Mouse (Mus musculus): ENCODE data around the gene Emc10. TPM values are rescaled to one million over a fixed set of nuclear protein-coding genes. Genes with fewer than 3 reads are reported as not detected.

Gene Emc10
- polyA plus RNA-seq, 1 experiment = 188 TPM

DNA sequence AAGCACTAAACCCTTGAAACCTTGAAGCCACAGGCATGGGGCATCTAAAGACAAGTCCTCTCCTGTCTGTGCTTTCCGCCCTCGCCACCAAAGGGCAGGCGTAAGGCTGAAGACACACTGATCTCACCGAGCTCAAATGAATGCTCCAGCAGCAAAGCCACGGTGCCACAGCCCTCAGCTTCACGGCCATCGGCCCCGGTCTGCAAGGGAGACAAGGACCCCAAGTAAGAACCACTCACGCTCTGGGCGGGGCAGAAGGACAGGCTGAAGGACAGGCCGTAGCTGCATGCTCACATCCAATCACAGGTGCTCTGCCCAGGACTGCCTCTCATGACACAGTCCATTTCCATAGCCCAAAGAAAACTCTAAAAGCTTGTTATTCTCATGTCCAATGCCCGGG lies 1.6 kb downstream of the Emc10 start:
- peaks cover 33% of the 10 kb centered on the region for H3K36me3 ChIP-seq (ENCODE audit: control insufficient read depth, insufficient read depth, low read length)
- no peak overlapping the region for H3K4me3 ChIP-seq (ENCODE audit: extremely low read depth, insufficient read depth, insufficient read length)
- TF ChIP-seq CTCF (IDR thresholded peaks at IDR 0.05; ENCODE audit: extremely low read depth, insufficient read depth, insufficient read length, insufficient replicate concordance) (no peak), POLR2A (IDR thresholded peaks at IDR 0.05; ENCODE audit: low read depth, low read length) (no peak)
- WGBS = 92% methylated on average over 12 of the region's 12 CpGs
- no peak overlapping the region for H3K27ac ChIP-seq (ENCODE audit: insufficient read depth, low read length)
- no peaks in the 10 kb centered on the region for H3K27me3 ChIP-seq (ENCODE audit: control insufficient read depth, insufficient read depth, low read length)
- no peaks in the 10 kb centered on the region; the same call in 1 of the 2 replicates for H3K4me1 ChIP-seq (ENCODE audit: control insufficient read depth, insufficient read depth, insufficient read length)
- DNase-seq (ENCODE audit: low read depth in 1 of 2, low spot score in 2 of 2) = no peak

DNA sequence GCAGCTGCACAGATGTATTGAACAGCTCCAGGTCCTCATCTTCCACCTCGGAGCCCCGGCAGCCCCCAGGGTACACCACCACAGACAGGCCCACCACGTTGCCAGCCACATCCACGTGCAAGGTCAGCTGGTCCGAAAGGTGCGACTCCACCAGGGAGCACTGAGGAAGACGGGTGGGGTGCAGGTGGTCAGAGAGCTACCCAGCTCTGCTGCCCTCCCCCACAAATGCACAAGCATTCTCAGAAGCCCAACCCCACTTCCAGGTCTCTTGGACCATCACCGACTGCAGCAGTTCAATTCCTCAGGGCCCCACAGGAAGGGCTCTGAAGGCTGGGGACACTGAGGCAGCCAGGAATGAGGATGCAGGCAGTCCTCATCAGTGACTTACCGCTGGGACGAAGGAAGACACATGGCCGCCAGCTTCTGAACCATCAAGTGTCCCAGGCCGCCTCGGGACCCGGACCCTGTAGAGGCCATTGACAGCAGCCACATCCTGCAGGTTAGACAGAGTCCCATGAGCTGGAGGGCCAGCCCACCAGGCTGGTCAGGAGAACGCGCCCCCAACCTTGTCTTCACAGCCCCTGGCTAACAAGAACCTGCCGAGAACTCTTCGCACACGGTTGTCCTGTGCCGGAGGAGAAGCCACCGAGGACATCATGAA lies 4.0 kb downstream of the Emc10 start:
- DNase-seq (ENCODE audit: low read depth in 1 of 2, low spot score in 2 of 2) = no peak
- no peaks in the 10 kb centered on the region; the same call in 1 of the 2 replicates for H3K4me1 ChIP-seq (ENCODE audit: control insufficient read depth, insufficient read depth, insufficient read length)

DNA sequence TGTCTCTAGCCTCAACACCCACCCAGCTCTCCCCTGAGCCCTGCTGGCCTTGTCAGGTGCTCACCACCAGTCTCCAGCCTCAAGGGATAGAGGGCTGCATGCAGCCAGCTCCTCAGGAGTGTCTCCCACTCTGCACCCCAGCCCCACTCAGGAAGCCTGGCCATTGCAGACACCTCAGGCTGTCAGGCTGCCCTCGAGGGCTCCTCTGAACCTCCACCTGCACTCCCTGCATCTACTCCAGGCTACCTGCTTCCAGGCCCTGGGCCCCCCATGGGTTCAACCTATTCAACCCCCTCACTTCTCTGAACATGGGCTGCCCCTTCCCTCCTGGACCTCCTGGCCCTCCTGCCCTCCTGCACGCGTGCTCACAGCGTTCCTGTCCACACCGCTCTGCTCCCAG lies 4.9 kb downstream of the Emc10 start:
- Histone ChIP-seq H3K36me3 (ENCODE audit: control insufficient read depth, insufficient read depth, low read length) (peaks cover 38% of the 10 kb centered on the region), H3K4me3 (ENCODE audit: extremely low read depth, insufficient read depth, insufficient read length) (no peak overlapping the region), H3K27me3 (ENCODE audit: control insufficient read depth, insufficient read depth, low read length) (no peaks in the 10 kb centered on the region), H3K4me1 (ENCODE audit: control insufficient read depth, insufficient read depth, insufficient read length) (no peaks in the 10 kb centered on the region; the same call in 1 of the 2 replicates), H3K27ac (ENCODE audit: insufficient read depth, low read length) (no peak overlapping the region)
- DNase-seq (ENCODE audit: low read depth in 1 of 2, low spot score in 2 of 2) = no peak
- WGBS = 98% methylated on average over 5 of the region's 5 CpGs
- TF ChIP-seq POLR2A (IDR thresholded peaks at IDR 0.05; ENCODE audit: low read depth, low read length) (no peak), CTCF (IDR thresholded peaks at IDR 0.05; ENCODE audit: extremely low read depth, insufficient read depth, insufficient read length, insufficient replicate concordance) (no peak)

More for the DNA sequence above, 4.0 kb downstream of the Emc10 start:
- Histone ChIP-seq H3K4me3 (ENCODE audit: extremely low read depth, insufficient read depth, insufficient read length) (no peak overlapping the region), H3K27me3 (ENCODE audit: control insufficient read depth, insufficient read depth, low read length) (no peaks in the 10 kb centered on the region), H3K27ac (ENCODE audit: insufficient read depth, low read length) (no peak overlapping the region), H3K36me3 (ENCODE audit: control insufficient read depth, insufficient read depth, low read length) (peaks cover 38% of the 10 kb centered on the region)
- 94% methylated on average over 21 of the region's 21 CpGs for WGBS
- TF ChIP-seq CTCF (IDR thresholded peaks at IDR 0.05; ENCODE audit: extremely low read depth, insufficient read depth, insufficient read length, insufficient replicate concordance) (no peak), POLR2A (IDR thresholded peaks at IDR 0.05; ENCODE audit: low read depth, low read length) (no peak)

DNA sequence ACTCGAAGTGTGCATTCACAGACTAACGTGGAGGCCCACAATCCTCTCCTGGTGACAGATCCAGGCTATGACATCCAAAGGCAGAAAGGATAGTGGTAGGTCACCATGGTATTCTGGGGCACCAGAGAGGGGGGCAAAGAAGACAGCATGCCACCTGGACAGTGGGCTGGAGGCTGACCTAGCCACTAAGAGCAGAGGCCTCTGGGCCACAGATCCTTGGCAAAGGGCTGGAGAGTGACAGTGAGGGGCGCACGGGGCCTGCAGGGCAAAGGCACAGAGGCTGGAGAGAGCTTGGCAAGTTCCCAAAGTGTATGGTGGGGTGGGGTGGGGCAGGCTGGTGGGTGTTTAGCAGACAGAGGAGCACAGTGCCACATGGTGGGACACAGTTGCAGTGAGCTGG lies 6.0 kb downstream of the Emc10 start:
- no peak overlapping the region for H3K4me3 ChIP-seq (ENCODE audit: extremely low read depth, insufficient read depth, insufficient read length)
- WGBS = 61% methylated on average over 4 of the region's 4 CpGs
- H3K27me3 ChIP-seq (ENCODE audit: control insufficient read depth, insufficient read depth, low read length) = no peaks in the 10 kb centered on the region
- H3K36me3 ChIP-seq (ENCODE audit: control insufficient read depth, insufficient read depth, low read length) = peaks cover 38% of the 10 kb centered on the region
- DNase-seq (ENCODE audit: low read depth in 1 of 2, low spot score in 2 of 2) = peak in 1 of 2 experiments; percentile 2
- TF ChIP-seq CTCF (IDR thresholded peaks at IDR 0.05; ENCODE audit: extremely low read depth, insufficient read depth, insufficient read length, insufficient replicate concordance) (no peak), POLR2A (IDR thresholded peaks at IDR 0.05; ENCODE audit: low read depth, low read length) (no peak)
- H3K4me1 ChIP-seq (ENCODE audit: control insufficient read depth, insufficient read depth, insufficient read length) = no peaks in the 10 kb centered on the region
- H3K27ac ChIP-seq (ENCODE audit: insufficient read depth, low read length) = no peak overlapping the region

DNA sequence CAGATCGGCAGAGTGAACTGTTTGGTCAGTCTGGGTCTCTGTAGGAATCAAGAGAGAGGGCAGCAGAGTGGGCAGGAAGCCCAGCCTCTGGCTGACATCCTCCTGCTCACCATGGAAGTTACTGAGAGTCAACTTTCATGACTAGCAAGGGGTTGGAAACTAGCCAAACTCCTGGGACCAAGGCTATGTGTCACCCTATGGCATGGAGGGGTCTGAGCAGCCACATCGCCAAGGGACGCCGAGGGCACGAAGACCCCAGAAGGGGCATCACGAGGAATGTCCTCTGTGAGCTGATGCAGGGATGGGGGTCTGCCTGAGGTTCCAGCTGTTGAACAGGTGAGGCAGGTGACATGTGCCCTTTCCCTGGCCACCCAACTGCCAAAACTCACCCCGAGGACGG lies 7.8 kb downstream of the Emc10 start:
- TF ChIP-seq POLR2A (IDR thresholded peaks at IDR 0.05; ENCODE audit: low read depth, low read length) (no peak), CTCF (IDR thresholded peaks at IDR 0.05; ENCODE audit: extremely low read depth, insufficient read depth, insufficient read length, insufficient replicate concordance) (no peak)
- H3K4me1 ChIP-seq (ENCODE audit: control insufficient read depth, insufficient read depth, insufficient read length) = no peaks in the 10 kb centered on the region
- 87% methylated on average over 8 of the region's 8 CpGs for WGBS
- H3K27me3 ChIP-seq (ENCODE audit: control insufficient read depth, insufficient read depth, low read length) = no peaks in the 10 kb centered on the region
- peak in 1 of 2 experiments; percentile 3 for DNase-seq (ENCODE audit: low read depth in 1 of 2, low spot score in 2 of 2)
- peaks cover 37% of the 10 kb centered on the region for H3K36me3 ChIP-seq (ENCODE audit: control insufficient read depth, insufficient read depth, low read length)
- H3K4me3 ChIP-seq (ENCODE audit: extremely low read depth, insufficient read depth, insufficient read length) = no peak overlapping the region
- H3K27ac ChIP-seq (ENCODE audit: insufficient read depth, low read length) = no peak overlapping the region

DNA sequence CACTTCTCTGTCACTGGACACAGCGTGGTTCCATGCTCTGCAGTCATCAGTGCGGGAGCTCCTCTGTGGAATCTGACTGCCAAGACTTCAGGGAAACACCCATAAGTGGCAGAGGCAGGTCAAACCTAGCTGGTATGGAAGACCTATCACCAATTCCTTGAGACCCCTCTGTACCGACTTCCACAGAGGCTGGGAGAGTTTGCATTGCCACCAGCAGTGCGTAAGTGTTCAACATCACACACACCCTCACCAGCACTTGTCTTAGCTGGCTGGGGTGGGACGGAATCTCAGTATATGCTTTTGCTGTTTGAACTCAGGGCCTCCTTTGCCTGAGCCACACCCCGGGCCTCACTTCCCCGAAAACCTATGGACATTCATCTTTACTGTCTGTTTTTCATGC lies 8.4 kb downstream of the Emc10 start:
- Histone ChIP-seq H3K4me1 (ENCODE audit: control insufficient read depth, insufficient read depth, insufficient read length) (no peaks in the 10 kb centered on the region), H3K27ac (ENCODE audit: insufficient read depth, low read length) (no peak overlapping the region), H3K4me3 (ENCODE audit: extremely low read depth, insufficient read depth, insufficient read length) (no peak overlapping the region), H3K36me3 (ENCODE audit: control insufficient read depth, insufficient read depth, low read length) (peaks cover 33% of the 10 kb centered on the region), H3K27me3 (ENCODE audit: control insufficient read depth, insufficient read depth, low read length) (no peaks in the 10 kb centered on the region)
- DNase-seq (ENCODE audit: low read depth in 1 of 2, low spot score in 2 of 2) = no peak
- no peak for TF ChIP-seq POLR2A (IDR thresholded peaks at IDR 0.05; ENCODE audit: low read depth, low read length)
- no peak for TF ChIP-seq CTCF (IDR thresholded peaks at IDR 0.05; ENCODE audit: extremely low read depth, insufficient read depth, insufficient read length, insufficient replicate concordance)
- 95% methylated on average over 7 of the region's 7 CpGs for WGBS

DNA sequence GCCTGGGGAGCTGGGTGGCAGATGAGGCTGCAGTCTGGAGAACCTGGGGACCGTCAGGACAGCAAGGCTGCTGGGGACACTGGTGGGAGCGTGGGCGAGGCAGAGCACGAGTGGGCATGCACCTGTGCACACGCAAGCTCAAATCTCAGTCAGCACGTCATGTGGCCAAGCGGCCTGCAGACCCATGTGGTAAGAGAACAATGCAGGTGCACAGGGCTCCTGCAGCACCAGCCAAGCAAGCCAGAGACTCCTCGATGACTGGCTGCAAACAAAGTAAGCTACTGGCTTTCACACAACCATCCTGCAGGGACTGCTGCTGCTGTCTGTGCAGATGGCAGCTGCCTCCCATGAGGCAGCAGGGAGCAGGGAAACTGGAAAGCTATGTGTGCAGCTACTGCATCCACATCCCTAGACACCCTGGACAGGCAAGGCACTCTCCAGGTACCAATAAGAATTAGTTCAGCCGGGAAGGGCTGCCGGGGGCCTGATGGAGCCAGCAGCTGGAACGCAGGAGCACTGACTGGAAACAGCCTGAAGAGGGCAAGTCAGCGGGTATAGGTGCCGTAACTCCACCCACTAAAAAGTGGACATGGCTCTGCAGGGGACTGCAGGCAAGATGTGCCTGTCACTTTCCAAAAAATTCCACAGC lies 9.3 kb downstream of the Emc10 start:
- DNase-seq (ENCODE audit: low read depth in 1 of 2, low spot score in 2 of 2) = peak in 1 of 2 experiments; percentile 2
- Histone ChIP-seq H3K27me3 (ENCODE audit: control insufficient read depth, insufficient read depth, low read length) (no peaks in the 10 kb centered on the region), H3K4me1 (ENCODE audit: control insufficient read depth, insufficient read depth, insufficient read length) (no peaks in the 10 kb centered on the region), H3K4me3 (ENCODE audit: extremely low read depth, insufficient read depth, insufficient read length) (no peak overlapping the region), H3K27ac (ENCODE audit: insufficient read depth, low read length) (no peak overlapping the region), H3K36me3 (ENCODE audit: control insufficient read depth, insufficient read depth, low read length) (peaks cover 26% of the 10 kb centered on the region)
- TF ChIP-seq POLR2A (IDR thresholded peaks at IDR 0.05; ENCODE audit: low read depth, low read length) = no peak
- no peak for TF ChIP-seq CTCF (IDR thresholded peaks at IDR 0.05; ENCODE audit: extremely low read depth, insufficient read depth, insufficient read length, insufficient replicate concordance)
- whole genome bisulfite sequencing = 88% methylated on average over 13 of the region's 13 CpGs

Data from spleen, adult 2 months (tissue).